13 mouse cellular contexts compared by ENCODE assay signal in genomic region chr4:66222602-66223317, GRCm38 (mm10).
DNase-seq lines count a peak whose midpoint lies in the region; TF ChIP-seq lines count a peak whose summit lies in the region.
"Had no signal": no experiment of that assay in that cellular context is flagged by ENCODE, and none has a peak within 500 bp of the region (broad histone marks: within the 10 kb centered on the region; RNA-seq: fewer than 3 reads in every experiment).

No protein-coding gene starts in this region.

- DNase-seq in layer of hippocampus, adult 11-12 months (ENCODE audit: low spot score), result peak; percentile 52
- no peak for DNase-seq in layer of hippocampus, postnatal 25 days (ENCODE audit: extremely low spot score in 1 of 2, low spot score in 1 of 2)
- peak; percentile 82 to 86 for DNase-seq in frontal cortex, adult 2 months (ENCODE audit: extremely low spot score in 1 of 2, low spot score in 1 of 2)
- peak; percentile 46 to 59 for DNase-seq in left cerebral cortex, adult 2 months (ENCODE audit: extremely low spot score in 1 of 2, low spot score in 2 of 2)
- DNase-seq in right cerebral cortex, postnatal 25 days, result peak; percentile 59
- DNase-seq in gastrocnemius, adult 8-10 months (ENCODE audit: low spot score in 2 of 2), result no peak
- no peak for DNase-seq in thymus, postnatal 10 days (ENCODE audit: low spot score in 2 of 2)
- DNase-seq in heart, postnatal 10 days, result no peak
- DNase-seq: gastrocnemius, postnatal 14 days; kidney, postnatal 10 days; liver; spleen, adult 18-20 months; thymus, adult 18-20 months had no signal

- no peak for TF ChIP-seq CTCF in left cerebral cortex, adult 2 months (IDR thresholded peaks at IDR 0.05)

- intact Hi-C loops in left cerebral cortex, adult 2 months (cut with DNase I), result loop anchor here (2.0 to 10.0 kb wide), 4 partner anchors 34 to 385 kb away; partner anchors contain the start of gene Astn2
- intact Hi-C loops in heart, postnatal 10 days (cut with DNase I), result no loop called here

- H3K4me3 ChIP-seq in left cerebral cortex, adult 2 months, result no peak overlapping the region

- no peak overlapping the region for H3K27ac ChIP-seq in left cerebral cortex, adult 2 months

Comparison
In these comparisons a context has a peak if more than half of its experiments do, and no peak if none do; other contexts are left out.
1. DNase-seq: peak in layer of hippocampus, adult 11-12 months (single experiment), frontal cortex, adult 2 months (2 of 2), left cerebral cortex, adult 2 months (2 of 2) and right cerebral cortex, postnatal 25 days (single experiment); none in layer of hippocampus, postnatal 25 days (0 of 2), gastrocnemius, adult 8-10 months (0 of 2), thymus, postnatal 10 days (0 of 2) and heart, postnatal 10 days (0 of 2).